Mouse (Mus musculus) bone marrow macrophage, adult 2 months (primary cell): ENCODE results near the gene Luc7l3. TPM values are rescaled to one million over a fixed set of nuclear protein-coding genes. Genes with fewer than 3 reads are reported as not detected.
"Not testable (repeated sequence)": the region's sequence is repeated elsewhere in the genome, so short reads cannot be mapped to it uniquely, and the experiment has no call there.

Experiments
- H3K27ac ChIP-seq: 2 replicates; pipeline ENCODE4 v1.5.1; 2012; ENCODE audit warnings: low read depth, low read length; ENCODE audit not compliant: insufficient read depth
- H3K4me1 ChIP-seq: 2 replicates; pipeline ENCODE4 v1.6.1; 2012; ENCODE audit warnings: low read length; ENCODE audit not compliant: control insufficient read depth, insufficient read depth
- H3K4me3 ChIP-seq: 2 replicates; pipeline ENCODE4 v1.5.1; 2012; ENCODE audit warnings: mild to moderate bottlenecking, low read length, moderate library complexity; ENCODE audit not compliant: insufficient read depth
- CTCF ChIP-seq: IDR thresholded peaks from 2 replicates; pipeline ENCODE4 v1.5.1; 2012; ENCODE audit warnings: low read depth, mild to moderate bottlenecking, low read length, moderate library complexity
- POLR2A ChIP-seq: IDR thresholded peaks from 2 replicates; pipeline ENCODE4 v1.6.1; 2012; ENCODE audit warnings: mild to moderate bottlenecking, low read depth, low read length, borderline replicate concordance
- polyA plus RNA-seq: library from polyadenylated mRNA; stranded (reverse); fragments of >200 nt; gene quantifications from 2 replicates; pipeline ENCODE4 v1.2.4, GENCODE M21; 2012; ENCODE audit not compliant: missing spikeins, insufficient read depth, insufficient read length

Gene Luc7l3
- polyA plus RNA-seq, 1 experiment: 146 TPM

- no peak for TF ChIP-seq CTCF
- no peak for TF ChIP-seq POLR2A
- Histone ChIP-seq H3K4me3 (no peak within 1 kb of the TSS), H3K27ac (no peak within 1 kb of the TSS), H3K4me1 (peaks cover 13% of the 10 kb centered on the region)
Measured at GRCm38 (mm10) chr11:94281199-94282181, 40.3 kb downstream of the Luc7l3 start, which contains the start of gene Gm21885. TSS of gene Gm21885 (plus strand) at chr11:94281873.

GRCm38 (mm10) chr11:94276869-94277337, 44.9 kb downstream of the Luc7l3 start:
- peak overlapping the region; percentile 45 for H3K4me3 ChIP-seq
- TF ChIP-seq CTCF (peak; percentile 69), POLR2A (no peak)
- H3K4me1 ChIP-seq: peaks cover 10% of the 10 kb centered on the region
- no peak overlapping the region for H3K27ac ChIP-seq

GRCm38 (mm10) chr11:94275686-94276085, 46.1 kb downstream of the Luc7l3 start:
- TF ChIP-seq POLR2A: no peak
- TF ChIP-seq CTCF: no peak
- Histone ChIP-seq H3K27ac (no peak overlapping the region), H3K4me1 (peaks cover 7% of the 10 kb centered on the region; the same call in 1 of the 2 replicates), H3K4me3 (no peak overlapping the region)

- peaks cover 9% of the 10 kb centered on the region; the same call in 1 of the 2 replicates for H3K4me1 ChIP-seq
- TF ChIP-seq POLR2A: no peak
- TF ChIP-seq CTCF: no peak
- H3K4me3 ChIP-seq: no peak overlapping the region
- no peak overlapping the region for H3K27ac ChIP-seq
Measured at GRCm38 (mm10) chr11:94275226-94275625, 46.6 kb downstream of the Luc7l3 start.

GRCm38 (mm10) chr11:94274206-94274867, 47.5 kb downstream of the Luc7l3 start:
- Histone ChIP-seq H3K4me1 (peaks cover 12% of the 10 kb centered on the region; the same call in 1 of the 2 replicates), H3K27ac (no peak overlapping the region), H3K4me3 (no peak overlapping the region)
- TF ChIP-seq CTCF (no peak), POLR2A (no peak)

GRCm38 (mm10) chr11:94272960-94273927, 48.5 kb downstream of the Luc7l3 start:
- TF ChIP-seq POLR2A (no peak), CTCF (no peak)
- Histone ChIP-seq H3K4me1 (peaks cover 12% of the 10 kb centered on the region; the same call in 1 of the 2 replicates), H3K27ac (no peak overlapping the region), H3K4me3 (no peak overlapping the region)

GRCm38 (mm10) chr11:94271015-94271414, 50.8 kb downstream of the Luc7l3 start:
- TF ChIP-seq POLR2A (no peak), CTCF (no peak)
- Histone ChIP-seq H3K27ac (no peak overlapping the region), H3K4me3 (no peak overlapping the region), H3K4me1 (peaks cover 12% of the 10 kb centered on the region; the same call in 1 of the 2 replicates)

- H3K27ac ChIP-seq: no peak overlapping the region
- no peak overlapping the region for H3K4me3 ChIP-seq
- H3K4me1 ChIP-seq: peaks cover 12% of the 10 kb centered on the region; the same call in 1 of the 2 replicates
- no peak for TF ChIP-seq CTCF
- no peak for TF ChIP-seq POLR2A
Measured at GRCm38 (mm10) chr11:94269906-94270305, 51.9 kb downstream of the Luc7l3 start.

GRCm38 (mm10) chr11:94268761-94269160, 53.0 kb downstream of the Luc7l3 start:
- no peak for TF ChIP-seq CTCF
- no peak for TF ChIP-seq POLR2A
- H3K4me1 ChIP-seq: peaks cover 15% of the 10 kb centered on the region

GRCm38 (mm10) chr11:94266155-94266554, 55.6 kb downstream of the Luc7l3 start:
- peaks cover 12% of the 10 kb centered on the region for H3K4me1 ChIP-seq
- H3K27ac ChIP-seq, H3K4me3 ChIP-seq: not testable (repeated sequence)

More at GRCm38 (mm10) chr11:94268761-94269160, 53.0 kb downstream of the Luc7l3 start:
- Histone ChIP-seq H3K27ac (no peak overlapping the region), H3K4me3 (no peak overlapping the region)
